Mouse (Mus musculus) forebrain, postnatal 0 days (tissue): Measurements from ENCODE around the gene Scgb2a2. TPM values are rescaled to one million over a fixed set of nuclear protein-coding genes. Genes with fewer than 3 reads are reported as not detected.
"Not testable (repeated sequence)": the region's sequence is repeated elsewhere in the genome, so short reads cannot be mapped to it uniquely, and the experiment has no call there.

ENCODE experiments used
- ATAC-seq: fragments of 200-750 bp; cut with Nextera tagmentation; 2 replicates; pipeline ENCODE4 v1.8.0; 2017; ENCODE audit warnings: mild to moderate bottlenecking, moderate library complexity
- DNase-seq: peaks from one replicate; pipeline ENCODE4 v3.0.0-alpha.2; 2015
- H3K27ac ChIP-seq: fragments of 300-500 bp; sonication (generic); 2 replicates; pipeline ENCODE4 v1.5.1; 2014; ENCODE audit warnings: low read depth, mild to moderate bottlenecking, antibody characterized with exemption, low read length, moderate library complexity, mixed read lengths
- H3K27me3 ChIP-seq: fragments of 300-500 bp; sonication (generic); 2 replicates; pipeline ENCODE4 v1.6.1; 2014; ENCODE audit warnings: mild to moderate bottlenecking, low read length, mixed read lengths; ENCODE audit not compliant: insufficient read depth
- H3K36me3 ChIP-seq: fragments of 300-500 bp; sonication (generic); 2 replicates; pipeline ENCODE4 v1.6.1; 2014; ENCODE audit warnings: mild to moderate bottlenecking, moderate library complexity; ENCODE audit not compliant: insufficient read depth
- H3K4me1 ChIP-seq: fragments of 300-500 bp; sonication (generic); 2 replicates; pipeline ENCODE4 v1.6.1; 2014; ENCODE audit warnings: antibody characterized with exemption; ENCODE audit not compliant: insufficient read depth
- H3K4me2 ChIP-seq: fragments of 300-500 bp; sonication (generic); 2 replicates; pipeline ENCODE4 v1.6.1; 2014; ENCODE audit warnings: low read depth, mild to moderate bottlenecking, moderate library complexity
- H3K4me3 ChIP-seq: fragments of 300-500 bp; sonication (generic); 2 replicates; pipeline ENCODE4 v1.5.1; 2014; ENCODE audit warnings: low read depth, low read length, mixed read lengths
- H3K9ac ChIP-seq: fragments of 300-500 bp; sonication (generic); 2 replicates; pipeline ENCODE4 v1.6.1; 2014; ENCODE audit warnings: mild to moderate bottlenecking
- H3K9me3 ChIP-seq: fragments of 300-500 bp; sonication (generic); 2 replicates; pipeline ENCODE4 v1.6.1; 2016; ENCODE audit warnings: low read length
- CTCF ChIP-seq: sonication (generic); IDR thresholded peaks from 2 replicates; pipeline ENCODE4 v1.5.1; 2016; ENCODE audit warnings: antibody characterized with exemption, control low read depth, low read depth
- WGBS: fragments of 180-500 bp; shearing (Covaris S2); extraction: QIAGEN DNeasy Blood & Tissue Kit; methylation state at CpG from one replicate; pipeline ENCODE4 v1.1.7; 2014; 5-methylcytosine and 5-hydroxymethylcytosine counted together
- polyA plus RNA-seq: library from polyadenylated mRNA; unstranded; fragments of >200 nt; fragmentation: Nextera tagmentation; extraction: Ambion mirVana; gene quantifications from 2 replicates; pipeline ENCODE4 v1.2.1, GENCODE M21; 2015
- total RNA-seq: library from RNA; depleted of rRNA; stranded (reverse); fragments of >200 nt; gene quantifications from 2 replicates; pipeline ENCODE4 v1.2.3, GENCODE M21; 2014; rRNA removed

Scgb2a2 gene
- not detected in 2 replicates for total RNA-seq
- polyA plus RNA-seq, result not detected in 2 replicates

DNA sequence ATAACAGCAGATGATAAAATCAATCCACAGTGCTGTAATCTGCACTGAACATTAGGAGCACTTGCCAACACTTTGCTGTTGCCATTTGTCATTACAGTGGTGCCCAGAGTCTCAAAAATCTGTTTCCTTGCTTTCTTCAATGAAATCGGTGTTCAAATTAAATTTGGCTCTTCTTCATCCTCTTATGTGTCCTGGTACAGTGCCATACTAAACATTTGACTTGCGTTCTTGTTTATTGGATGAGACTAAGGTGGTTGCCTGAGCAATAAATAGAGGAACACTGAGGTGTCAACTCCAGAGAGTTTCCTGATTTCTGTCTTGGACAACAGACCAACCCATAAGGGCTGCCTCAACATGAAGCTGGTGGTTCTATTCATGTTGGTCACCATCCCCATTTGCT lies at the start of gene Scgb2a2:
Scgb2a2 (plus strand) TSS at position 301 of the 400 bp plus-strand sequence.
- WGBS, result 63% methylated on average over 2 of the region's 2 CpGs
- no peaks in the 10 kb centered on the region for H3K36me3 ChIP-seq
- H3K4me1 ChIP-seq, result no peaks in the 10 kb centered on the region
- no peak for TF ChIP-seq CTCF
- no peaks in the 10 kb centered on the region for H3K27me3 ChIP-seq
- H3K27ac ChIP-seq, result no peak within 1 kb of the TSS
- no peak for ATAC-seq
- DNase-seq, result peak; percentile 2
- no peak within 1 kb of the TSS for H3K4me2 ChIP-seq
- H3K4me3 ChIP-seq, result no peak within 1 kb of the TSS
- no peak within 1 kb of the TSS for H3K9ac ChIP-seq
- H3K9me3 ChIP-seq, result no peaks in the 10 kb centered on the region

DNA sequence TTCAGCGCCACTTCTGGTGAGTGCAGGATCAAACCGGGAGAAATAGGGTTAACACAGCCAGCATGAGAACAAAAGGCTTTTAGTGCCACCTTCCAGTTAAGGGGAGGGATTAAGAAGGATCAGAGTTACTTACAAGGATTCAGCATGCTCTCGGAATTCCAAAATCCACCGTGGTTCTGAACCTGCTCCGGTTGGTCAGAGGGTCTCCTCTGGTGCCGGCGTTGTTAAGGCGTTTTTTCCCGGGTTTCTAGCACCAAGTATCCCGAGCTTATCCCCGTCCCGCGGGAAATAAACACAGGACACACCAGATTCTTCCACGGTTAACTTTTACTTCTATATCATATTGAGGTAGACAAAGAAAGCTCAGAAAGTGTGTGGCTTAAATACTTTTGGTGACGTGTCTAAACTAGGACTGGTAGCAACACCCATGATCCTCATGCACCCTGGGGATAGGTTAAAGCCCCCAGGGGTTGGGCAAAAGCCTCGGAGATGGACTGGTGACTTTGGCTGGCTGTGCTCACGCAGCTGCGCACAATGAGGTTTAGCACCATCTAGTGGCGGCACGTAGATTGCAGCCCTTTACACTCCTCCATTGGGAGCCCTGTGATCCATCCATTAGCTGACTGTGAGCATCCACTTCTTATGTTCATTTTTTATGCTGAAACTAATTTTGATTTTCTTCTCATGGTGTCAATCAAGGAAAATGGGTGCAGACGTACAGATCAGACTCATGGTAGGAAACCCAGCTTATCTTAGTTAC lies 10.6 kb upstream of the Scgb2a2 start:
- H3K4me3 ChIP-seq, result peak overlapping the region; percentile 17; the same call in 1 of the 2 replicates
- H3K27me3 ChIP-seq, H3K27ac ChIP-seq, H3K4me1 ChIP-seq, H3K9me3 ChIP-seq, H3K36me3 ChIP-seq: not testable (repeated sequence)
- DNase-seq (peak; percentile 9), ATAC-seq (peak; percentile 97)
- H3K9ac ChIP-seq, result 0 out of 2 replicates have a peak overlapping the region, but pooled peaks have one; percentile 18
- H3K4me2 ChIP-seq, result peak overlapping the region; percentile 41
- TF ChIP-seq CTCF, result peak; percentile 62
- 6% methylated on average over 18 of the region's 21 CpGs for WGBS

DNA sequence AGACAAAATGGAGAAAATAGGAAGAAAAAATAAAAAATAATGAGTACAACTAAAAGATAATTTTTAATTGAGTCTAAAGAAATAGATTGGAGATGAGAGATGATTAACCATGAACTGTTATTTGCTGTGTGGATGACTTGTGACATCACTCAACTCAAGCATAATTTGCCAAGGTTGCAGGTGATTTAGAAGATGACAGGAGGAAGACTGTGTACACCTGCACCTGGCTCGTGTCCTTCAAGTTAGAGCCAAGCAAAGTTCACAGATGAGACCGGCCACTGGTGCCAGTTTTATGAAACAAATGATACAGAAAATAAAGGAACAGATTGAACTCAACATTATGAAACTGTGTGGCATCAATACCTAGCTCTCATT lies 10.0 kb upstream of the Scgb2a2 start:
- Histone ChIP-seq H3K4me2 (no peak overlapping the region), H3K9ac (no peak overlapping the region), H3K9me3 (no peaks in the 10 kb centered on the region), H3K4me1 (no peaks in the 10 kb centered on the region), H3K27me3 (no peaks in the 10 kb centered on the region), H3K4me3 (no peak overlapping the region), H3K27ac (no peak overlapping the region), H3K36me3 (no peaks in the 10 kb centered on the region)
- DNase-seq (no peak), ATAC-seq (peak; percentile 18; the same call in 1 of the 2 replicates)
- TF ChIP-seq CTCF, result no peak
- 63% methylated on average over 2 of the region's 2 CpGs for WGBS

DNA sequence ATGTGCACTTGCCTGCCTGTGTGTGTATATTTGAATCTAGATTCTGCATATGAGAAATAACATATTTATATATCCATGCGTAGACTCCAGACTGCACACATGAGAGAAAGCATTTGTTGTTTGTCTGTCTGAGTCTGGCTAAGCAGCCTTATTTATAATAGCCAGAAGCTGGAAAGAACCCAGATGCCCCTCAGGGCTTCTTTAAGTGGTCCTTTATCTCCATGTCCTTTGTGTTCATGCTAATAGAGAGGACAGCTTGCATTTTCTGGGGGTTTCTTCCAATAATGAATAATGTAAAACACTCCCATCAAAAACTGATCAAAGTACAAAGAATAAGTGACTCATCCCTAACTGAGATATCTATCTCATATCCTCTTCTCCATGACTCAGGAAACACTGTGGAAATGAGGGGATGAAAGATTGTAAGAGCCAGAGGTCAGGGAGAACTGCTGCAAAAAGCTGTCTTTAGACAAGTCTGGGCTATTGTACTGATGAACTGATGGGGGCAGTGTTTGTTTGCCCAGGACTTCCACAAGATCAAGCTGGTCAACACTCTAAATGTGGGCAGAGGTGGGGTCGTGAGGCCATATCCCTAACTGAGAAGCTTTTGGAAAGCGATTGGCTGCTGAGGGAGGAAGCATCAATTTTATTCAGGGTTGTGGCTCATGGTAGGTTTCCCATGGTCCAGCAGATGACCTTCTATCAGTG lies 2.2 kb downstream of the Scgb2a2 start:
- not testable (repeated sequence) for H3K4me2 ChIP-seq, H3K27me3 ChIP-seq, H3K27ac ChIP-seq, ATAC-seq, H3K36me3 ChIP-seq, H3K4me3 ChIP-seq, H3K4me1 ChIP-seq, H3K9me3 ChIP-seq, DNase-seq, H3K9ac ChIP-seq
- 61% methylated on average over 3 of the region's 3 CpGs for WGBS

DNA sequence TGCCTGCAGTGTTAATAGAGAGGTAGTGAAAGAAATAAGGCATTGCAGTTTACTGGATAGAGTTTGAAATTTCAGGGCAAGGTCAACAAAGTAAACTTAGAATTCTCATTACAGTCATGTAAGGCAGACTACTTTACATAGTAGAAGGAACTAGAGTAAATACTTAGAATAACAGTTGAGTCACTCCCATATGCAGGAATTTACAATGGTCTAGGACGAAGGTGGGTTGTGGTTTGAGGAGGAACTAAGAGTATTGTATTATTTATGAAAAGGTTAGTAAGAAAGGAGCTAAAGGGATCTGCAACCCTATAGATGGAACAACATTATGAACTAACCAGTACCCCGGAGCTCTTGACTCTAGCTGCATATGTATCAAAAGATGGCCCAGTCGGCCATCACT lies 13.5 kb downstream of the Scgb2a2 start:
- H3K4me1 ChIP-seq, H3K4me2 ChIP-seq, H3K9me3 ChIP-seq, H3K27me3 ChIP-seq, H3K4me3 ChIP-seq, H3K9ac ChIP-seq, ATAC-seq, DNase-seq, H3K36me3 ChIP-seq, H3K27ac ChIP-seq: not testable (repeated sequence)
- WGBS, result 93% methylated on average over 2 of the region's 3 CpGs

DNA sequence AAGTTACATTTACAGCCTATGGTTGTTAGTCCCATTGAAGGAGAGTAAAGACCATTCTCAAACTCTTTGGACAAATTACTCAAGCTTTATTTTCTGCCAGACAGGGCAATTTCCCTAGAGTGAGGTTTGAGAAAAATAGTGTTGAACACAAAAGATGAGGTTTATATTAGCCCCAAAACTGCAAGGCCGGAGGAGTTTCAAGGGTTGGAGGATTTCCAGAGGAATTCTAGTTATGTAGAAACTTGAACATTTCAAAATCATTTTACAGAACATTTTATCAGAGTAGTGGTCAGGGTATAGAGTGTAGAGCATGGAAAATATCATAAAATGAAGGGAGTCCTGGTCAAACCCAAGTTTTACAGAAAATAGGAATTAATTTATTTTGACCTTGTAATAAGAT lies 17.5 kb downstream of the Scgb2a2 start:
- Histone ChIP-seq H3K9ac (no peak overlapping the region), H3K4me2 (no peak overlapping the region), H3K4me3 (no peak overlapping the region), H3K4me1 (no peaks in the 10 kb centered on the region), H3K27me3 (no peaks in the 10 kb centered on the region), H3K9me3 (no peaks in the 10 kb centered on the region), H3K27ac (no peak overlapping the region), H3K36me3 (no peaks in the 10 kb centered on the region)
- no peak for TF ChIP-seq CTCF
- WGBS, result 83% methylated on average over 1 of the region's 1 CpGs
- ATAC-seq, result no peak
- DNase-seq, result no peak

DNA sequence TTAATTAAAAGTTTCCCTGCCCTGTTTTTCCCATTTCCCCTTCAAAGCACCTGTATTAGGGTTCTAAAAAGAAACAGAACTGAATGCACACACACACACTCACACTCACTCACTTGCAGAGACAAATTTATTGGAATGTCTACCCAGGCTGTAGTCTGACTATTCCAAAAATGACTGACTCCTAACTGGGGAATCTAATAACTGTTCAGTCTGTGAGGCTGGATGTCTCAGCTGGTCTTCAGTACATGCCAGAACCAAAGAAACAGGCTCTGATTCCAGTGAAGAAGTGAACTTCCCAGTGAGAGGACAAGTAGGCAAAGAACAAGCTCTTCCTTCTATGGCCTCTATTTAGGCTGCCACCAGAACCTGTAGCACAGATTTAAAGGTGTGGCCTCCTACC lies 18.1 kb downstream of the Scgb2a2 start:
- H3K4me3 ChIP-seq, result no peak overlapping the region

More for the DNA sequence above, 18.1 kb downstream of the Scgb2a2 start:
- Histone ChIP-seq H3K9me3 (no peaks in the 10 kb centered on the region), H3K9ac (no peak overlapping the region), H3K27me3 (no peaks in the 10 kb centered on the region), H3K4me1 (no peaks in the 10 kb centered on the region), H3K36me3 (no peaks in the 10 kb centered on the region), H3K27ac (no peak overlapping the region), H3K4me2 (no peak overlapping the region)
- TF ChIP-seq CTCF, result no peak
- ATAC-seq, result no peak
- no peak for DNase-seq
